Mouse (Mus musculus) neural tube, embryonic 12.5 days (tissue): ENCODE results near the gene Rabepk. TPM values are rescaled to one million over a fixed set of nuclear protein-coding genes. Genes with fewer than 3 reads are reported as not detected.

Experiments
- polyA plus RNA-seq: library from polyadenylated mRNA; unstranded; fragments of >200 nt; fragmentation: Nextera tagmentation; extraction: Ambion mirVana; gene quantifications from 2 replicates; pipeline ENCODE4 v1.2.1, GENCODE M21; 2016

Gene Rabepk
- polyA plus RNA-seq, 1 experiment from 2014 or later, result 20.4 TPM

Other genes starting within 250 kb of the Rabepk start
- gene Gapvd1, start 44.7 kb downstream of the Rabepk start, polyA plus RNA-seq, result 121 and 125 TPM in 2 replicates
- gene Hspa5, start 27.9 kb downstream of the Rabepk start, polyA plus RNA-seq, result 638 and 654 TPM in 2 replicates
- 72.1 and 79.0 TPM in 2 replicates for gene Fbxw2, start 26.4 kb upstream of the Rabepk start, polyA plus RNA-seq
- 0.11 TPM in 1 of 2 replicates, not detected in the other for gene Gm34653, start 33.1 kb upstream of the Rabepk start, polyA plus RNA-seq
- gene Cutal, start 74.5 kb upstream of the Rabepk start, polyA plus RNA-seq, result not detected in 2 replicates
- gene Psmd5, start 75.1 kb upstream of the Rabepk start, polyA plus RNA-seq, result 94.5 and 94.9 TPM in 2 replicates
- gene Phf19, start 114.1 kb upstream of the Rabepk start, polyA plus RNA-seq, result 1.1 and 1.3 TPM in 2 replicates
- gene Traf1, start 161.9 kb upstream of the Rabepk start, polyA plus RNA-seq, result 0.53 and 0.80 TPM in 2 replicates